Mouse (Mus musculus) E14TG2a.4 (cell line): ENCODE measurements at regions not wholly inside any gene's neighbourhood (a gene's known extent, or its start where the extent isn't known, plus 50 kb on each side); places are given as distances from the start of the nearest gene placed in this dataset.
A peak's percentile ranks its signal among the peaks of the same experiment; 100 is the strongest.

Experiments
- H3K27me3 ChIP-seq: 2 replicates; pipeline ENCODE4 v1.6.1; 2014; ENCODE audit warnings: low read length, control low read depth; ENCODE audit not compliant: insufficient read depth
- H3K36me3 ChIP-seq: 2 replicates; pipeline ENCODE4 v1.6.1; 2014; ENCODE audit warnings: low read length, control low read depth; ENCODE audit not compliant: insufficient read depth
- H3K4me1 ChIP-seq: replicated peaks from 2 replicates; pipeline ENCODE4 v1.6.1; 2014; ENCODE audit warnings: low read depth, low read length, control low read depth
- H3K4me3 ChIP-seq: replicated peaks from 2 replicates; pipeline ENCODE4 v1.5.1; 2014; ENCODE audit warnings: mild to moderate bottlenecking, low read length
- H3K9me3 ChIP-seq: 2 replicates; pipeline ENCODE4 v1.6.1; 2014; ENCODE audit warnings: low read length, control low read depth
- CTCF ChIP-seq: conservative IDR thresholded peaks from 2 replicates; pipeline ENCODE4 v1.5.1; 2014; ENCODE audit warnings: low read length
- NANOG ChIP-seq: IDR thresholded peaks from 2 replicates; pipeline ENCODE4 v1.6.1; 2014; ENCODE audit warnings: borderline replicate concordance, low read length, mixed read lengths
- POU5F1 ChIP-seq: IDR thresholded peaks from 2 replicates; pipeline ENCODE4 v1.6.1; 2014; ENCODE audit warnings: low read length, borderline replicate concordance

DNA sequence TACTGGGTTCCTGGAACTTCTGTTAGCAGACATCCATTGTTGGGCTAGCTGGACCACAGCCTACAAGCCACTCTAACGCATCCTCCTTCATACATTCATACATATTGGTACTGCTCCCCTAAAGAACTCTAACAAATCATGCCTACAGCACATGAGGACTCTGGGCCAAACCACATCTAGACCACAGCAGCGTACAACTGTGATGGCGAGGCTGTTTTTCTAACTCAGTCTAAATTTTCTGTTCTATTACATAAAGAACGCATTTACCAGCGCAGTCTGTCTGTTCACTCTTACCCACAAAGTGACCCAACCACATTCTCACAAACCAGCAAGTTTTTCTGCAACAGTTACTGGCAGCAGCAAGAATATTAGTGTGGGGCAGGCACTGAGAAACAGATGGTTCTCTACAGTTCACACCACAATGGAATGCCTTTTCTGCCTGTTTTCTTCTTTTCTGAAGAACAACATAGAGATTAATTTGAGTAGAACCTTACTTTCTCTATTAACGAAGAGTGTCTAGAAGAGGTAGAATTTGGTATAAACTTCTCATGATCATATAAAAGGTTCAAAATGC, 648.2 kb upstream of the Cdh11 start:
- TF ChIP-seq NANOG (no peak), POU5F1 (no peak), CTCF (no peak)
- no peaks in the 10 kb centered on the region for H3K36me3 ChIP-seq
- H3K4me3 ChIP-seq, result no peak overlapping the region
- no peaks in the 10 kb centered on the region for H3K4me1 ChIP-seq
- H3K27me3 ChIP-seq, result no peaks in the 10 kb centered on the region
- 0 out of 2 replicates have a peak, but pooled peaks cover 3% of the 10 kb centered on the region for H3K9me3 ChIP-seq

GRCm38 (mm10) chr8:103438995-103439717, 653.7 kb upstream of the Cdh11 start:
- H3K36me3 ChIP-seq, result no peaks in the 10 kb centered on the region
- H3K27me3 ChIP-seq, result no peaks in the 10 kb centered on the region
- peaks cover 6% of the 10 kb centered on the region for H3K4me1 ChIP-seq
- TF ChIP-seq CTCF, result no peak
- TF ChIP-seq NANOG, result no peak
- no peak for TF ChIP-seq POU5F1
- no peak overlapping the region for H3K4me3 ChIP-seq
- 0 out of 2 replicates have a peak, but pooled peaks cover 3% of the 10 kb centered on the region for H3K9me3 ChIP-seq

GRCm38 (mm10) chr8:103441163-103441562, 655.7 kb upstream of the Cdh11 start:
- H3K4me1 ChIP-seq, result peaks cover 6% of the 10 kb centered on the region

DNA sequence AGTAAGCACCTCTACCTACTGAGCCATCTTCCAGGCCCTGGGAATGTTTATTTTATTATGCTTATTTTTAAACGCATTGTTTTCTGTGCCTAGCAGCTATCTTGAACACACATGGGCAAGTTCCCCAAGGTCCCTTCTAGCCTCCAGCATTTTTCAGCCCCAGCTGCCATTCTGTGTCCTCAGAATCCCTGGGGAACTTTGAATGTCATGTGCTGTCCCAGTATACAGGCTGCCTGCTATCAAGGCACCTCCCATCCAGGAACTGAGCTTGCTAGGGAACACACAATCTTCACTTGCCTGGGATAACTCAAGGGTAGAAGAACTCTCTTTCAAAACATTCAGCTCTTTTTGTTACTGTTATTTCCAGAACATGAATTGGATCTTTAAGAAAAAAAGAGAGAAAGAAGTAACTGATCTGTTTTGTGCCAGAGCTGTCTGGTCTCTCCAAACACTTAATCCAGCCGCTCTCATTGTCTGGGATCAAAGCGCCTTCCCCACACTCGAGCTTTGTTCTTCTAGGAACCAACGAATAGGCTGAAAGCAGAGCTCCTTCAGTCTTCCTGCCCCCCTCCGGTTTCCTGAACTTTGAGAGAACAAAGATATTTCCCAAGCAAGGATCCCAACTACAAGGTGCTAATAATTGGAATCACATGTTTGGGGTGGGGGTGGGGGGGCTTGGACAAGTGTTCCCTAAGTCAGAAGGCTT, 657.1 kb upstream of the Cdh11 start:
- Histone ChIP-seq H3K9me3 (no peaks in the 10 kb centered on the region), H3K27me3 (no peaks in the 10 kb centered on the region), H3K36me3 (no peaks in the 10 kb centered on the region), H3K4me3 (no peak overlapping the region), H3K4me1 (peaks cover 6% of the 10 kb centered on the region)
- peak; percentile 23; the same call in 1 of the 2 replicates for TF ChIP-seq NANOG
- no peak for TF ChIP-seq POU5F1

More at GRCm38 (mm10) chr8:103441163-103441562, 655.7 kb upstream of the Cdh11 start:
- H3K9me3 ChIP-seq, result no peaks in the 10 kb centered on the region
- no peak overlapping the region for H3K4me3 ChIP-seq
- H3K36me3 ChIP-seq, result no peaks in the 10 kb centered on the region
- no peaks in the 10 kb centered on the region for H3K27me3 ChIP-seq
- no peak for TF ChIP-seq POU5F1
- TF ChIP-seq CTCF, result no peak
- TF ChIP-seq NANOG, result no peak

DNA sequence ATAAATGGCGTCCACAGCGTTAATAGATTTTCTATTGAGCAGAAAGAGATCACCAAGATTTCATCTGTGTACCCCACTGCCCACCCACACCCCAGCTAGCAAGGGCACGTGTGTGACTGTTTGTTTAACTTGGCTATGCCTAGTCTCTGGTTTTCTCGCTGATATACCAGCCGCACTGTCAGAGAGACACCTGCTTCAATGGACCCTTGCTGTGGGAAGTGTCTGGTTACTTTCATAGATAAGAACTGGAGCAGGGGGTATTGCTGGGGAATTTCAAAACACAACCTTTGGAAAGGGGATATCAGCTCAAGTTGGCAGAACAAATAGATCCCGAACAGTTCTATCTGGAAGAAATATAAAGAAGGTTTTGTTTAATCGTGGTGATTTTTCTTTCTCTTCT, 656.8 kb upstream of the Cdh5 start:
- no peak for TF ChIP-seq NANOG
- no peak for TF ChIP-seq POU5F1
- no peak for TF ChIP-seq CTCF
- H3K4me3 ChIP-seq, result no peak overlapping the region
- H3K9me3 ChIP-seq, result no peaks in the 10 kb centered on the region
- no peaks in the 10 kb centered on the region for H3K27me3 ChIP-seq
- no peaks in the 10 kb centered on the region for H3K36me3 ChIP-seq
- H3K4me1 ChIP-seq, result peaks cover 6% of the 10 kb centered on the region

DNA sequence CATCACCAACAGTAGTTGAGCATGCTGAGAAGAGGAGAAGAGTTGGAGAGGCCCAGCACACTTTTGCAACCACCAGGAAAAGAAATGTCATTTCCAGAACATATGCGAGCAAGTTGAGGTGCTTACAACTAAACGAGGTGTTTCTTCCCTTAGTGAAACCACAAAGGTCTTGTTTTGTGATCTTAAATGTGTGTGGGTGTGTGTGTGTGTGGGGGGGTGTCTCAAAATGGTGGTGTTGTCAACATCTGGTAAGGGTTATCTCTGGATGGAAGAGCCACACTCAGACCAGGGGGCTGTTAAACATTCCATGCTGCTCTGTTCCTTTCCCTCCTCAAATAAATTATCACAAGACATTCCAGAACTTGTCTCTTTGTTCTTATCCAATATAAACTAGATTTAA, 656.0 kb upstream of the Cdh5 start:
- H3K4me1 ChIP-seq, result peaks cover 6% of the 10 kb centered on the region
- no peak overlapping the region for H3K4me3 ChIP-seq
- H3K9me3 ChIP-seq, result no peaks in the 10 kb centered on the region
- no peaks in the 10 kb centered on the region for H3K36me3 ChIP-seq
- TF ChIP-seq POU5F1 (no peak), NANOG (no peak), CTCF (no peak)
- no peaks in the 10 kb centered on the region for H3K27me3 ChIP-seq

GRCm38 (mm10) chr8:103447916-103448315, 653.5 kb upstream of the Cdh5 start:
- no peaks in the 10 kb centered on the region for H3K27me3 ChIP-seq
- H3K4me1 ChIP-seq, result 0 out of 2 replicates have a peak, but pooled peaks cover 3% of the 10 kb centered on the region
- no peak overlapping the region for H3K4me3 ChIP-seq
- H3K9me3 ChIP-seq, result no peaks in the 10 kb centered on the region
- no peaks in the 10 kb centered on the region for H3K36me3 ChIP-seq
- TF ChIP-seq POU5F1 (no peak), NANOG (no peak), CTCF (no peak)

GRCm38 (mm10) chr8:103451381-103452018, 649.9 kb upstream of the Cdh5 start:
- TF ChIP-seq CTCF, result no peak
- no peak for TF ChIP-seq POU5F1
- TF ChIP-seq NANOG, result no peak

More at GRCm38 (mm10) chr8:103451381-103452018, 649.9 kb upstream of the Cdh5 start:
- Histone ChIP-seq H3K36me3 (no peaks in the 10 kb centered on the region), H3K9me3 (no peaks in the 10 kb centered on the region), H3K4me1 (no peaks in the 10 kb centered on the region), H3K27me3 (no peaks in the 10 kb centered on the region), H3K4me3 (no peak overlapping the region)
